Mouse (Mus musculus) neural tube, embryonic 14.5 days (tissue): ENCODE results near the gene Spock3. TPM values are rescaled to one million over a fixed set of nuclear protein-coding genes. Genes with fewer than 3 reads are reported as not detected.
"Not testable (repeated sequence)": the region's sequence is repeated elsewhere in the genome, so short reads cannot be mapped to it uniquely, and the experiment has no call there.

Experiments
- ATAC-seq: fragments of 200-750 bp; cut with Nextera tagmentation; 2 replicates; pipeline ENCODE4 v1.8.0; 2017; ENCODE audit warnings: low read depth, mild to moderate bottlenecking, moderate TSS enrichment, moderate library complexity
- H3K27ac ChIP-seq: fragments of 300-500 bp; sonication (generic); 2 replicates; pipeline ENCODE4 v1.5.1; 2014; ENCODE audit warnings: low read depth, mild to moderate bottlenecking, control low read depth, low read length, moderate library complexity, mixed read lengths
- H3K27me3 ChIP-seq: fragments of 300-500 bp; sonication (generic); 2 replicates; pipeline ENCODE4 v1.6.1; 2014; ENCODE audit warnings: low read length; ENCODE audit not compliant: control insufficient read depth, insufficient read depth
- H3K36me3 ChIP-seq: fragments of 300-500 bp; sonication (generic); 2 replicates; pipeline ENCODE4 v1.6.1; 2014; ENCODE audit warnings: low read length, mixed read lengths; ENCODE audit not compliant: control insufficient read depth, insufficient read depth
- H3K4me1 ChIP-seq: fragments of 300-500 bp; sonication (generic); 2 replicates; pipeline ENCODE4 v1.6.1; 2014; ENCODE audit warnings: low read length; ENCODE audit not compliant: control insufficient read depth, insufficient read depth
- H3K4me2 ChIP-seq: fragments of 300-500 bp; sonication (generic); 2 replicates; pipeline ENCODE4 v1.6.1; 2014; ENCODE audit warnings: mild to moderate bottlenecking, low read depth, low read length, control low read depth
- H3K4me3 ChIP-seq: fragments of 300-500 bp; sonication (generic); 2 replicates; pipeline ENCODE4 v1.5.1; 2014; ENCODE audit warnings: low read depth, low read length, control low read depth, mixed read lengths
- H3K9ac ChIP-seq: fragments of 300-500 bp; sonication (generic); replicated peaks from 2 replicates; pipeline ENCODE4 v1.6.1; 2014; ENCODE audit warnings: low read depth, mild to moderate bottlenecking, control low read depth, low read length, mixed read lengths
- H3K9me3 ChIP-seq: fragments of 300-500 bp; sonication (generic); 2 replicates; pipeline ENCODE4 v1.6.1; 2016; ENCODE audit warnings: low read length; ENCODE audit not compliant: control insufficient read depth
- WGBS: fragments of 180-500 bp; shearing (Covaris S2); extraction: QIAGEN DNeasy Blood & Tissue Kit; methylation state at CpG from one replicate; pipeline ENCODE4 v1.1.7; 2014; 5-methylcytosine and 5-hydroxymethylcytosine counted together
- polyA plus RNA-seq: library from polyadenylated mRNA; unstranded; fragments of >200 nt; fragmentation: Nextera tagmentation; extraction: Ambion mirVana; gene quantifications from 2 replicates; pipeline ENCODE4 v1.2.1, GENCODE M21; 2014

Spock3 gene
- polyA plus RNA-seq, 1 experiment from 2014 or later: 193 TPM

GRCm38 (mm10) chr8:63120508-63120907 is 169.7 kb downstream of the Spock3 start:
- Histone ChIP-seq H3K4me3 (no peak overlapping the region), H3K36me3 (no peaks in the 10 kb centered on the region), H3K4me1 (no peaks in the 10 kb centered on the region), H3K27me3 (no peaks in the 10 kb centered on the region), H3K9me3 (no peaks in the 10 kb centered on the region), H3K27ac (no peak overlapping the region), H3K9ac (no peak overlapping the region), H3K4me2 (no peak overlapping the region)
- ATAC-seq: peak; percentile 90; the same call in 1 of the 2 replicates
- 37% methylated on average over 2 of the region's 2 CpGs for WGBS

- no peak for ATAC-seq
- 96% methylated on average over 3 of the region's 3 CpGs for WGBS
These were observed 184.6 kb downstream of the Spock3 start for GRCm38 (mm10) chr8:63135406-63135805.

GRCm38 (mm10) chr8:63163861-63164260 is 213.1 kb downstream of the Spock3 start:
- not testable (repeated sequence) for ATAC-seq, H3K36me3 ChIP-seq, H3K4me2 ChIP-seq, H3K4me3 ChIP-seq, H3K9me3 ChIP-seq, H3K27ac ChIP-seq, H3K27me3 ChIP-seq, H3K9ac ChIP-seq, H3K4me1 ChIP-seq
- WGBS: 65% methylated on average over 2 of the region's 2 CpGs

More at GRCm38 (mm10) chr8:63135406-63135805, 184.6 kb downstream of the Spock3 start:
- H3K27me3 ChIP-seq: no peaks in the 10 kb centered on the region
- no peak overlapping the region for H3K27ac ChIP-seq
- no peak overlapping the region for H3K4me3 ChIP-seq
- H3K4me1 ChIP-seq: no peaks in the 10 kb centered on the region
- H3K9ac ChIP-seq: no peak overlapping the region
- H3K4me2 ChIP-seq: no peak overlapping the region
- H3K9me3 ChIP-seq: no peaks in the 10 kb centered on the region
- H3K36me3 ChIP-seq: no peaks in the 10 kb centered on the region

GRCm38 (mm10) chr8:63165326-63165725 is 214.5 kb downstream of the Spock3 start:
- Histone ChIP-seq H3K4me3 (no peak overlapping the region), H3K9me3 (no peaks in the 10 kb centered on the region), H3K4me1 (no peaks in the 10 kb centered on the region), H3K4me2 (no peak overlapping the region), H3K27me3 (no peaks in the 10 kb centered on the region), H3K9ac (no peak overlapping the region), H3K27ac (no peak overlapping the region), H3K36me3 (no peaks in the 10 kb centered on the region)
- ATAC-seq: no peak

DNA sequence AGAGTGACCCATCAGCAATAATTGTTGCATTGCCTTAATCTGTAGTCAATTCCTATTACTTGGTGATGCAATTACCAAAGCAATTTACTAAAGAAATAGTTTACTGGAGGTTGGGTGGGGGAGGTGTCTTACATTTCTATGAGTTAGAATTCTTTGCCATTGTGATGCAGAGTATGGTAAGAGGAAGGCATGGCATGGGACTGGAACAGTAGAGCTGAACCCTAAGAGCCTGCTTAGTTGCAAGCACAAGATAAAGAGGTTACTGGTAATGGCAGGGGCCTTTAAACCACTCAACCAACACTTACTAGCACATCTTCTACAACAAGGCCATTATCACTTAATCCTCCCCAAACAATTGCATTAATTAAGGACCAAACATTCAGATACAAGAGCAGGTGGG is 219.1 kb downstream of the Spock3 start:
- Histone ChIP-seq H3K4me3 (no peak overlapping the region), H3K4me2 (no peak overlapping the region), H3K9ac (no peak overlapping the region), H3K9me3 (no peaks in the 10 kb centered on the region), H3K27me3 (no peaks in the 10 kb centered on the region), H3K4me1 (no peaks in the 10 kb centered on the region), H3K27ac (no peak overlapping the region), H3K36me3 (no peaks in the 10 kb centered on the region)
- ATAC-seq: no peak

- Histone ChIP-seq H3K9me3 (no peaks in the 10 kb centered on the region), H3K4me2 (no peak overlapping the region), H3K27ac (no peak overlapping the region), H3K4me3 (no peak overlapping the region), H3K4me1 (no peaks in the 10 kb centered on the region), H3K9ac (no peak overlapping the region), H3K27me3 (no peaks in the 10 kb centered on the region), H3K36me3 (no peaks in the 10 kb centered on the region)
- ATAC-seq: peak; percentile 68
- WGBS: 57% methylated on average over 1 of the region's 1 CpGs
These were observed 230.5 kb downstream of the Spock3 start for GRCm38 (mm10) chr8:63181272-63181671.

DNA sequence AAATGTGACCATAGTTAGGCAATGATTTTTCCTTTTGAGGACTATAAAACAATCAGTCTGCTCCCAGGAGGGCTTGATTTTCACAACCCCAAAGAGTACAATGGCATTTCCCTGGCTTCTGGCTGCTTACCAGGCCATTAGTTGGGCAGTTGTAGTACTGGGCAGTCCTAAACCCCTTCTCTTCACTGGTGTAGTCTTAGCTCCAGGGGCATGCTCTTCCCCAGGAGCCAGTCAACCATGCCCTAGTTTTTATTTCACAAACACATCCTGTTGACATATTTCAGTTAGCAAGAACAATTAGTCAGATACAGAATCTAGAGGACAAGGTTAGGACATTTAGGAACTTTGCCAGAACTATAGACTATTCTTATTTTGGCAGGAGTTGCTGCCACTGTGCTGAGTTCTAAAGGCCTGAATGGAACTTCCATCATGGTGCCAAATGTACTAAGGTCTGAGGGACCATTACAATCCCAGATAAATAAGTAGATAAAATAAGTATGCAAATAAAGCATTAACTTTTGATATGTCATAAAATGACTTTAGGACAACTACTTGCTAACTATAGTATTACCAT is 308.1 kb downstream of the Spock3 start:
- no peaks in the 10 kb centered on the region for H3K9me3 ChIP-seq
- H3K4me1 ChIP-seq: no peaks in the 10 kb centered on the region
- no peak overlapping the region for H3K4me2 ChIP-seq
- no peaks in the 10 kb centered on the region for H3K36me3 ChIP-seq
- no peak overlapping the region for H3K4me3 ChIP-seq
- no peak for ATAC-seq
- no peak overlapping the region for H3K27ac ChIP-seq
- H3K27me3 ChIP-seq: no peaks in the 10 kb centered on the region
- no peak overlapping the region for H3K9ac ChIP-seq

GRCm38 (mm10) chr8:63262516-63262915 is 311.7 kb downstream of the Spock3 start:
- Histone ChIP-seq H3K9ac (no peak overlapping the region), H3K4me1 (no peaks in the 10 kb centered on the region), H3K4me2 (no peak overlapping the region), H3K27ac (no peak overlapping the region), H3K4me3 (no peak overlapping the region), H3K27me3 (no peaks in the 10 kb centered on the region), H3K9me3 (no peaks in the 10 kb centered on the region), H3K36me3 (no peaks in the 10 kb centered on the region)
- peak; percentile 61 for ATAC-seq
- WGBS: 57% methylated on average over 4 of the region's 4 CpGs

DNA sequence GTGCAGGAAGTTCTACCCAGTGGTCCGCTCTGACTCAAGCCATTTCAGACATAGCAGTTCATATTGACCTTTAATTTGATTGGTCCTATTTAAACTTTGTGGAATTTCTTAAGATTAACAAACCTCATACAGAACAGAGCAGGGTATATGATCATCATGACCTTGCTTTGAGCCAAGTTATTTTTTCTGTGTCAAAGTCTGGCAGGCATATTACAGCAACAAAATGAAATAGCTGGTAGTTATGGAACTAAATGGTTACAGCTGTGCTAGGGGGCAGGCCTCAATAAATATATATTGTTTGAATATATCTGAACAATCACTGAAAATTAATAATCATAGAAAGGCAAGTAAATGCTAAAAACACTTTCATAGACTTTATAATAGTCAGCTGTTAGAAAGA is 384.6 kb downstream of the Spock3 start:
- Histone ChIP-seq H3K4me2 (no peak overlapping the region), H3K4me1 (no peaks in the 10 kb centered on the region), H3K27ac (no peak overlapping the region), H3K9me3 (no peaks in the 10 kb centered on the region), H3K36me3 (no peaks in the 10 kb centered on the region), H3K27me3 (no peaks in the 10 kb centered on the region), H3K9ac (no peak overlapping the region), H3K4me3 (no peak overlapping the region)
- 92% methylated on average over 1 of the region's 1 CpGs for WGBS
- ATAC-seq: no peak
